Mouse (Mus musculus) stomach, postnatal 0 days (tissue): Measurements from ENCODE around the gene Fance. TPM values are rescaled to one million over a fixed set of nuclear protein-coding genes. Genes with fewer than 3 reads are reported as not detected.

Experiments
- ATAC-seq: fragments of 200-750 bp; cut with Nextera tagmentation; 2 replicates; pipeline ENCODE4 v1.8.0; 2017; ENCODE audit not compliant: low FRiP score, low TSS enrichment
- DNase-seq: peaks from one replicate; pipeline ENCODE4 v3.0.0-alpha.2; 2016; ENCODE audit warnings: low spot score
- H3K27ac ChIP-seq: fragments of 300-500 bp; sonication (generic); replicated peaks from 2 replicates; pipeline ENCODE4 v1.5.1; 2014; ENCODE audit warnings: mild to moderate bottlenecking, control low read depth
- H3K27me3 ChIP-seq: fragments of 300-500 bp; sonication (generic); 2 replicates; pipeline ENCODE4 v1.6.1; 2014; ENCODE audit warnings: low read length; ENCODE audit not compliant: control insufficient read depth, insufficient read depth
- H3K36me3 ChIP-seq: fragments of 300-500 bp; sonication (generic); 2 replicates; pipeline ENCODE4 v1.6.1; 2014; ENCODE audit warnings: low read length, mixed read lengths; ENCODE audit not compliant: control insufficient read depth, insufficient read depth
- H3K4me1 ChIP-seq: fragments of 300-500 bp; sonication (generic); replicated peaks from 2 replicates; pipeline ENCODE4 v1.6.1; 2014; ENCODE audit warnings: antibody characterized with exemption; ENCODE audit not compliant: control insufficient read depth, insufficient read depth
- H3K4me2 ChIP-seq: fragments of 300-500 bp; sonication (generic); replicated peaks from 2 replicates; pipeline ENCODE4 v1.6.1; 2014; ENCODE audit warnings: low read depth, mild to moderate bottlenecking, control low read depth, moderate library complexity
- H3K4me3 ChIP-seq: fragments of 300-500 bp; sonication (generic); 2 replicates; pipeline ENCODE4 v1.5.1; 2014; ENCODE audit warnings: low read depth, low read length, control low read depth
- H3K9ac ChIP-seq: fragments of 300-500 bp; sonication (generic); 2 replicates; pipeline ENCODE4 v1.6.1; 2014; ENCODE audit warnings: mild to moderate bottlenecking, low read length, control low read depth, mixed read lengths
- H3K9me3 ChIP-seq: fragments of 300-500 bp; sonication (generic); 2 replicates; pipeline ENCODE4 v1.6.1; 2016; ENCODE audit warnings: low read length; ENCODE audit not compliant: control insufficient read depth
- CTCF ChIP-seq: IDR thresholded peaks from 2 replicates; pipeline ENCODE4 v1.5.1; 2016; ENCODE audit warnings: antibody characterized with exemption, low read depth, mild to moderate bottlenecking, moderate library complexity
- EP300 ChIP-seq: optimal IDR thresholded peaks from 2 replicates; pipeline ENCODE3; 2016; ENCODE audit warnings: antibody characterized with exemption
- WGBS: fragments of 180-500 bp; shearing (Covaris S2); extraction: QIAGEN DNeasy Blood & Tissue Kit; methylation state at CpG from one replicate; pipeline ENCODE4 v1.1.7; 2014; 5-methylcytosine and 5-hydroxymethylcytosine counted together
- polyA plus RNA-seq: library from polyadenylated mRNA; unstranded; fragments of >200 nt; fragmentation: Nextera tagmentation; extraction: Ambion mirVana; gene quantifications from 2 replicates; pipeline ENCODE4 v1.2.1, GENCODE M21; 2015

Gene Fance
- polyA plus RNA-seq, 1 experiment from 2014 or later: 19.2 TPM

DNA sequence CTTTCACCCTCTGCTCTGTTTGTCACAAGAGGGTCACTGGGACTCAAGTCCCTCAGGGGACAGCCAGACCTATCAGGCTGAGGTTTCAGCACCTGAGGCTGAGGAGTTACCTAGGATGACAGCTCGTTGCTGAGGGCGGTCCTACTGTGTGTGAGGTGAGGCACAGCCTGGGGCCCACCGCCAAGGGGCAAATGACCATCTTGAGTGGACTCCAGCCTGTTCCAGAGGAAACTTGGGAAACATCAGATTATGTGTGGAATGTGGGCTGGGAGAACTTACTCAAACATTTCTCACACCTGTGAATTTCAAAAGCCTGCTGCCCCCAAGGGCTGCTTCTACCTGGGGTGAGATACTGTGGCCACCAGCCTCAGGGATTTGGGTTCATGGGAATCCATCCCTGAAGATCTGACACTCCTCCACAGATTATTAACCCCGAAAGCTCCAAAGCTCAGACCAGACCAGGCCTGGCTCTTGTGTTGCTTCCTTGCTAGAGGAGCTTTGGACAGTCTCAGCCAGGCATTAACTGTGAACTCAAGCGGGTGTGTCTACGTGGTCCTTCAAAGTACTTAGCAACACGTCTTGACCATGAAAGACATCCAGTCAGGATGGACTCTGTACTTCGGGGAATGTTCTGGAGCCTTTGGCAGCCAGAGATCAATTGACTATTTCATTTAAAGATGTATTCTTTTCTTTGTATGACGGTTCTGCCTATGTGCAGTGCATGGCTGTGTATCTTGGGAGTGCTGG, 47.4 kb downstream of the Fance start:
- Histone ChIP-seq H3K4me2 (no peak overlapping the region), H3K9ac (no peak overlapping the region), H3K27me3 (no peaks in the 10 kb centered on the region), H3K4me3 (no peak overlapping the region), H3K27ac (no peak overlapping the region), H3K9me3 (no peaks in the 10 kb centered on the region), H3K36me3 (no peaks in the 10 kb centered on the region), H3K4me1 (peaks cover 5% of the 10 kb centered on the region; the same call in 1 of the 2 replicates)
- ATAC-seq (no peak), DNase-seq (no peak)
- 61% methylated on average over 9 of the region's 9 CpGs for WGBS
- TF ChIP-seq EP300 (no peak), CTCF (no peak)

DNA sequence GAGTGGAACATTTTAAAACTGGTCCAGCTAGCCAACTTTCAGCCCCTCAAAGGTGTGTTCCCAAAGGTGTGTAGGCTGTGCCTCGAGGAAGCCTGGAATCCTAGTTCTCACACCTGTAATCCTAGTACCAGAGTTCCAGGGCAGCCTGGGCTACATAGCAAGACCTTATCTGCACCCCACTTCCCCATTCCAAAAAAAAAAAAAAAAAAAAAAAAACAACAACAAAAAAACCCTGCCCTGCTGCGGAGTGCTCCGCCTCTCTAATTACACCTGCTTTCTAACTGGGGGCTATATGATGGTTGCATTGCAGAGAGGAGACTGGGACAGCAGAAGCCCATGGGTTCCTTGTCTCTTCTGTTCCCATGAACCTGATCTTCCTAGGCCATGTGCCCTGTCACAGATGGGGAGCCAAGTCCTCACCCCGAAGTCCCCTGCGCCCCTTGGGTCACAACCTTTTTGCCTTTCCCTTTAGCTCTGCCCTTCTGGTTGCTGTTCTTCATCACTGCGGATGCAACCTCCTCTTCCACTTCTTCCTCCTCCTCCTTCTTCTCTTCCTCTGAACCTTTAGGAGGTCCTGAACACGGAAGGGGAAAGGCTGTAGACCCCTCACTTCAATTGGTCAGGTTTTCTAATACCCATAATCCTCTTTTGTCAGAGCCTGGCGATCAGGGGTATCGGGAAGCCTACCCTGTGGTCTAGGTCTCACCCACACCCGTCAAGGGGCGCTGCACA, 48.8 kb downstream of the Fance start:
- H3K4me1 ChIP-seq: peaks cover 5% of the 10 kb centered on the region; the same call in 1 of the 2 replicates
- H3K9ac ChIP-seq: no peak overlapping the region
- H3K27ac ChIP-seq: no peak overlapping the region
- H3K4me2 ChIP-seq: peak overlapping the region; percentile 52
- H3K9me3 ChIP-seq: no peaks in the 10 kb centered on the region
- no peak for ATAC-seq
- no peaks in the 10 kb centered on the region for H3K27me3 ChIP-seq
- WGBS: 52% methylated on average over 11 of the region's 11 CpGs
- TF ChIP-seq EP300 (no peak), CTCF (no peak)
- H3K36me3 ChIP-seq: no peaks in the 10 kb centered on the region
- H3K4me3 ChIP-seq: peak overlapping the region; percentile 22; the same call in 1 of the 2 replicates
- DNase-seq: no peak

DNA sequence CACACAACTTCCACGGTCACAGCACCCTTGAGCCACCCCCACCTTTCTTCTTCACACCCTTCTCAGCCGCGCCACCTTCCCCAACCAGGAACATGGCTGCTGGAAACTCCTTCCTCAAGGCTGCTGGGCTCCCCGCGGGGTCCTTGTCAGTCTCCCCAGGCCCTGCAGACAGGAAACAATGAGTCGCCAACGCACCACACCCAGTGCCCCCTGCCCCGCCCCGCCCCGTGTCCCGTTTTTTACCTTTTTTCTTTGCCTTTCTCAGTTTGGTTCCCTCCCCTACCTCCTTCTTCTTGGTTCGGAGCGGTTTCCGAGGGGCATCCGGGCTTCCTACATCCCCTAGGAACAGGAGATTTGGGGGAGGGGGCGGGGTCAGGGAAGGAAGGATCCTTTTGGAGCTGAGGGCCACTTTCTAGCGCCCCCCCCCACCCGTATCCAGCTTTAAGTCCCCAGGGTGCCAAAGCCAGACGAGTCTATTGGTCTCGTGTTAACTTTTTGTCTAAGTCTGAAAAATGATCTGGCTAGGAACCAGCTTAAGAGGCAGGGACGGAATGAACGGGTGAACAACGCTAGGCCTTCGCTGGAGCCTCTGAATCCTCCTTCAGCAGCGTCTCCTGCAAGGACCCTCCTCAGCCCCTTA, 49.5 kb downstream of the Fance start:
- no peak for DNase-seq
- Histone ChIP-seq H3K4me3 (peak overlapping the region; percentile 22; the same call in 1 of the 2 replicates), H3K36me3 (no peaks in the 10 kb centered on the region), H3K27ac (no peak overlapping the region), H3K4me1 (peaks cover 5% of the 10 kb centered on the region; the same call in 1 of the 2 replicates), H3K4me2 (peak overlapping the region; percentile 52), H3K27me3 (no peaks in the 10 kb centered on the region), H3K9me3 (no peaks in the 10 kb centered on the region), H3K9ac (peak overlapping the region; percentile 52)
- TF ChIP-seq CTCF: no peak
- TF ChIP-seq EP300: no peak
- WGBS: 9% methylated on average over 25 of the region's 25 CpGs
- no peak for ATAC-seq

DNA sequence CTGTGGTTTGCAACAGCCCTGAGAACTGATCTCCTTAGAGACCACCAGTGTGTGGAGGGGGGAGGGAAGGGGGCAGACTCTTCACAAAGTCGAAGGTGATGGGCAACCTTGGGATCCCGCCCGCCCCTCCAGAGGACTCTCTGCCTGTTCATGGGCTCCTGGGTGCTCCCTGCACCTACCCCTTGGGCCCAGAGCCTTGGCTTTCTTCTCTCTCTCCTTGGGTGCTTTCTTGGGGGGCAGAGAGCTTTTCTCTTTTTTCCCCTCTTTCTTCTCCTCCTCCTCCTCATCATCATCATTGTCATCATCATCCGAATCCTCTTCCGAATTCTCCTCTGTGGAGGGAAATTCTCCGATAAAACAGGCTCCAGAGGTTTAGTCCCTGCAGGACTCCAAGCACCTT, 50.2 kb downstream of the Fance start:
- H3K4me3 ChIP-seq: no peak overlapping the region
- no peaks in the 10 kb centered on the region for H3K36me3 ChIP-seq
- no peaks in the 10 kb centered on the region for H3K9me3 ChIP-seq
- H3K4me2 ChIP-seq: no peak overlapping the region
- H3K27ac ChIP-seq: no peak overlapping the region
- DNase-seq (no peak), ATAC-seq (no peak)
- no peaks in the 10 kb centered on the region for H3K27me3 ChIP-seq
- no peak for TF ChIP-seq CTCF
- no peak for TF ChIP-seq EP300
- no peak overlapping the region; the same call in 1 of the 2 replicates for H3K9ac ChIP-seq
- WGBS: 70% methylated on average over 5 of the region's 6 CpGs
- H3K4me1 ChIP-seq: peaks cover 5% of the 10 kb centered on the region; the same call in 1 of the 2 replicates

DNA sequence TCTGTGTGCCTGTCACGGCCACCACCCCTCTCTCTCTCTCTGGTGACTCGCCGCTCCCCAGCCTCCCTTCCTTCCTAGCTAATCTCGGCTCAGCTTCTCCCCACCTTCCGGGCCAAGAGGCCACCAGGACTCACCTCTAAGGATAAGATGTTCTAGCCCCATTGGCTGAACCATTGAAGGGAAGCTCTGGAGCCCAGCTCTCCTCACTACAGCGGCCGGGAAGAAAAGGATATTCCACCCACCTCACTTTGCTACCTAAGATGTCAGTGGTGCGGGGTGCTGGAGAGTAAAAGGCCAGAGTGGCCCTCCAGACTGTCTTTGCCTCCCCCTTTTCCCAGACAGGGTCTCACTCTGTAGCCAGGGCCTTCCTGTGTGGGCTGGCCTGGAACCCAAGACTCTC, 51.8 kb downstream of the Fance start, which contains the start of gene Tulp1:
Gene Tulp1 (minus strand): TSS at position 101 of the 400 bp plus-strand sequence.
- Histone ChIP-seq H3K27ac (no peak within 1 kb of the TSS), H3K4me3 (peak within 1 kb of the TSS; percentile 20), H3K4me2 (peak within 1 kb of the TSS; percentile 46), H3K36me3 (no peaks in the 10 kb centered on the region), H3K27me3 (no peaks in the 10 kb centered on the region), H3K9me3 (no peaks in the 10 kb centered on the region), H3K9ac (peak within 1 kb of the TSS; percentile 45; the same call in 1 of the 2 replicates), H3K4me1 (peaks cover 5% of the 10 kb centered on the region; the same call in 1 of the 2 replicates)
- TF ChIP-seq EP300 (no peak), CTCF (no peak)
- DNase-seq (no peak), ATAC-seq (no peak)
- WGBS: 54% methylated on average over 8 of the region's 8 CpGs
